Mouse (Mus musculus) liver, adult 2 months (tissue): ENCODE measurements around the gene Ifnl2. TPM values are rescaled to one million over a fixed set of nuclear protein-coding genes. Genes with fewer than 3 reads are reported as not detected.
A peak's percentile ranks its signal among the peaks of the same experiment; 100 is the strongest.
"Not testable (repeated sequence)": the region's sequence is repeated elsewhere in the genome, so short reads cannot be mapped to it uniquely, and the experiment has no call there.

Source experiments
- DNase-seq: peaks from one replicate; pipeline ENCODE4 v3.0.0-alpha.2; 2011; ENCODE audit warnings: low read depth, low spot score; ENCODE audit errors: extremely low read depth
- H3K27ac ChIP-seq: fragments of 200-500 bp; replicated peaks from 2 replicates; pipeline ENCODE4 v1.5.1; 2012; ENCODE audit warnings: low read depth, mild to moderate bottlenecking, control low read depth, inconsistent platforms, low read length; ENCODE audit not compliant: insufficient read depth
- H3K27me3 ChIP-seq: fragments of 200-500 bp; 2 replicates; pipeline ENCODE4 v1.6.1; 2012; ENCODE audit warnings: mild to moderate bottlenecking, moderate library complexity, low read length, inconsistent platforms; ENCODE audit not compliant: control insufficient read depth, insufficient read depth
- H3K36me3 ChIP-seq: fragments of 200-500 bp; 2 replicates; pipeline ENCODE4 v1.6.1; 2012; ENCODE audit warnings: low read length, inconsistent platforms; ENCODE audit not compliant: control insufficient read depth, insufficient read depth
- H3K4me1 ChIP-seq: fragments of 200-500 bp; 2 replicates; pipeline ENCODE4 v1.6.1; 2011; ENCODE audit warnings: low read length; ENCODE audit not compliant: control insufficient read depth, insufficient read depth
- H3K4me3 ChIP-seq: fragments of 200-500 bp; 2 replicates; pipeline ENCODE4 v1.5.1; 2011; ENCODE audit warnings: low read depth, mild to moderate bottlenecking, control low read depth, low read length, moderate library complexity; ENCODE audit not compliant: insufficient read depth
- H3K79me2 ChIP-seq: fragments of 200-500 bp; 2 replicates; pipeline ENCODE4 v1.6.1; 2012; ENCODE audit warnings: inconsistent platforms, mild to moderate bottlenecking, low read length, moderate library complexity; ENCODE audit not compliant: control insufficient read depth, insufficient read depth
- H3K9ac ChIP-seq: fragments of 200-500 bp; 2 replicates; pipeline ENCODE4 v1.6.1; 2012; ENCODE audit warnings: low read depth, mild to moderate bottlenecking, control low read depth, inconsistent platforms, low read length
- CTCF ChIP-seq: fragments of 200-500 bp; IDR thresholded peaks from 2 replicates; pipeline ENCODE4 v1.5.1; 2011; ENCODE audit warnings: low read depth, low read length, control low read depth
- POLR2A ChIP-seq: fragments of 200-500 bp; IDR thresholded peaks from 2 replicates; pipeline ENCODE4 v1.6.1; 2011; ENCODE audit warnings: low read length, control low read depth; ENCODE audit not compliant: insufficient read depth; ENCODE audit errors: extremely low read depth
- WGBS: fragments of 180-500 bp; shearing (Covaris S2); methylation state at CpG from one replicate; pipeline ENCODE4 v1.1.7; 2018; 5-methylcytosine and 5-hydroxymethylcytosine counted together
- polyA plus RNA-seq: library from polyadenylated mRNA; depleted of rRNA; stranded (reverse); fragments of >200 nt; gene quantifications from 2 replicates; pipeline ENCODE4 v1.2.3, GENCODE M21; 2012; rRNA removed
- total RNA-seq: library from RNA; depleted of rRNA; stranded (reverse); fragments of >200 nt; gene quantifications from 2 replicates; pipeline ENCODE4 v1.2.3, GENCODE M21; 2014; rRNA removed

Ifnl2 gene
- total RNA-seq (not detected in 2 replicates), polyA plus RNA-seq (not detected in 2 replicates)

- not testable (repeated sequence) for H3K36me3 ChIP-seq, H3K79me2 ChIP-seq, H3K27me3 ChIP-seq, H3K4me3 ChIP-seq, H3K27ac ChIP-seq, H3K9ac ChIP-seq, H3K4me1 ChIP-seq, DNase-seq
- 57% methylated on average over 8 of the region's 8 CpGs for WGBS
These were observed at the start of gene Ifnl2 for GRCm38 (mm10) chr7:28510405-28510974. TSS of gene Ifnl2 (minus strand) at chr7:28510455.

DNA sequence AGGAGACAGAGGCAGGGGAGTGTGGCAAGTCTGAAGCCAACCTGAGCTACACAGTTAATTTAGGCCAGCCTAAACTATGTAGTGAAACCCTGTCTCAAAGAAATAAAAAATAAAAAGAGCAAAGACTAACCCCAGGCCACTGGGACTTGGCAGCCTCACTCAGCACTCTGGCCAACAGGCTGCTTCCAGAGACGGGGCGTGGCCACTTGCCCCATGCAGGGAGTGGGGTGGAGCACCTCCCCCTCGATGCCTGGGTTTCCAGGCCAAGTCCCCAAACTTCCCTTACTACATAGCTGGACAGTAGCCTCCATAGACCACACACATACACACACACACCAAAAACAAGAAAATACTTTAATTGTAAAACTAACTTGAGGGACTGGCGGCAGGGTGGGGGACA, 48.2 kb upstream of the Ifnl2 start:
- no peak overlapping the region for H3K4me3 ChIP-seq
- no peak overlapping the region for H3K27ac ChIP-seq
- no peaks in the 10 kb centered on the region for H3K27me3 ChIP-seq
- 31% methylated on average over 4 of the region's 4 CpGs for WGBS
- DNase-seq: peak; percentile 67
- no peaks in the 10 kb centered on the region for H3K79me2 ChIP-seq
- no peaks in the 10 kb centered on the region for H3K4me1 ChIP-seq
- H3K36me3 ChIP-seq: peaks cover 4% of the 10 kb centered on the region; the same call in 1 of the 2 replicates
- H3K9ac ChIP-seq: no peak overlapping the region
- TF ChIP-seq CTCF (no peak), POLR2A (no peak)

- Histone ChIP-seq H3K79me2 (no peaks in the 10 kb centered on the region), H3K4me3 (no peak overlapping the region), H3K27me3 (no peaks in the 10 kb centered on the region), H3K9ac (no peak overlapping the region), H3K36me3 (peaks cover 4% of the 10 kb centered on the region; the same call in 1 of the 2 replicates), H3K27ac (no peak overlapping the region), H3K4me1 (no peaks in the 10 kb centered on the region)
- no peak for DNase-seq
- WGBS: 84% methylated on average over 6 of the region's 6 CpGs
- TF ChIP-seq CTCF (no peak), POLR2A (no peak)
These were observed 47.5 kb upstream of the Ifnl2 start for GRCm38 (mm10) chr7:28557708-28558107.

- Histone ChIP-seq H3K36me3 (peaks cover 4% of the 10 kb centered on the region; the same call in 1 of the 2 replicates), H3K4me1 (no peaks in the 10 kb centered on the region), H3K27ac (no peak overlapping the region), H3K27me3 (no peaks in the 10 kb centered on the region), H3K9ac (no peak overlapping the region), H3K4me3 (no peak overlapping the region), H3K79me2 (no peaks in the 10 kb centered on the region)
- no peak for DNase-seq
- WGBS: 72% methylated on average over 5 of the region's 5 CpGs
- no peak for TF ChIP-seq POLR2A
- TF ChIP-seq CTCF: no peak
These were observed 46.8 kb upstream of the Ifnl2 start for GRCm38 (mm10) chr7:28557069-28557468.

- no peaks in the 10 kb centered on the region for H3K4me1 ChIP-seq
- no peak overlapping the region for H3K27ac ChIP-seq
- H3K4me3 ChIP-seq: no peak overlapping the region
- peaks cover 4% of the 10 kb centered on the region; the same call in 1 of the 2 replicates for H3K36me3 ChIP-seq
- no peaks in the 10 kb centered on the region for H3K27me3 ChIP-seq
- no peak overlapping the region for H3K9ac ChIP-seq
- DNase-seq: no peak
- TF ChIP-seq POLR2A: no peak
- TF ChIP-seq CTCF: no peak
- H3K79me2 ChIP-seq: no peaks in the 10 kb centered on the region
- WGBS: 9% methylated on average over 5 of the region's 5 CpGs
These were observed 45.8 kb upstream of the Ifnl2 start for GRCm38 (mm10) chr7:28555939-28556535.

DNA sequence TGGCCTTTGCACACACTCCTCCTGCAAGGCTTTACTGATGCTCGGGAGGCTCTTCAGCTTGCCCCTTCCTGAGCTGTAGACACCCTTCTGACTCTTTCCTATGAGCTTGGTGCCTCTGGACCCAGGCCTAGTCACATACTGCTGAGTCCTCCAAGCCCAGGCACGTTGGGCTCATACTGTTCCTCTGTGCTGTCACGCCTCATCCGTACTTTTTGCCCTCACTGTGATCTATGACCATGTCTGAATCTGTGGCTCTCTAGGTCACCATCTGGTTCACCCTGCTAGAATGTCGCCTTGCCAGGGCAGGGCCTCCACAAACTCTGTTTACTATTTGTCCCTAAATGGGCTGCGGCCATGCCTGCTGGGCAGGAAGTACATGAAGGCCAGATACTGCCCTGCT, 42.8 kb upstream of the Ifnl2 start:
- no peak for DNase-seq
- H3K9ac ChIP-seq: no peak overlapping the region
- H3K79me2 ChIP-seq: no peaks in the 10 kb centered on the region
- H3K4me1 ChIP-seq: no peaks in the 10 kb centered on the region
- no peaks in the 10 kb centered on the region for H3K36me3 ChIP-seq
- TF ChIP-seq POLR2A (no peak), CTCF (no peak)
- no peaks in the 10 kb centered on the region for H3K27me3 ChIP-seq
- 89% methylated on average over 6 of the region's 6 CpGs for WGBS
- no peak overlapping the region for H3K27ac ChIP-seq
- no peak overlapping the region for H3K4me3 ChIP-seq
